Mouse (Mus musculus): ENCODE measurements around the gene B4galnt1.

GRCm38 (mm10) chr10:127125210-127126001 is 39.6 kb upstream of the B4galnt1 start:
- TF ChIP-seq POLR2A (IDR thresholded peaks at IDR 0.05; ENCODE audit: borderline replicate concordance, insufficient read depth, low read length) (no peak), CTCF (IDR thresholded peaks at IDR 0.05; ENCODE audit: borderline replicate concordance, insufficient read depth, low read depth, low read length) (peak; percentile 49; the same call in 1 of the 2 replicates)
